ENCODE assay signal across 16 mouse cellular contexts in genomic region chr3:126962326-126962725, GRCm38 (mm10).
"Had no signal": no experiment of that assay in that cellular context is flagged by ENCODE, and none has a peak within 500 bp of the region (broad histone marks: within the 10 kb centered on the region; RNA-seq: fewer than 3 reads in every experiment).

No protein-coding gene starts in this region.

- H3K27ac ChIP-seq: kidney, postnatal 0 days; limb, embryonic 12.5 days; liver, embryonic 13.5 days; lung, embryonic 15.5 days; midbrain, embryonic 12.5 days; stomach, postnatal 0 days had no signal

- DNase-seq: kidney, postnatal 36 days; layer of hippocampus, adult 9-11 months; layer of hippocampus, postnatal 36 days; liver; liver, embryonic 13.5 days; liver, postnatal 0 days; lung, postnatal 14 days; right cerebral cortex, adult 18-20 months; right cerebral cortex, postnatal 25 days; thymus, adult 18-20 months; thymus, postnatal 14 days had no signal

- H3K4me3 ChIP-seq: limb, embryonic 12.5 days; liver, embryonic 13.5 days; lung, embryonic 15.5 days; midbrain, embryonic 12.5 days had no signal

- ATAC-seq: liver, postnatal 0 days had no signal

- H3K4me1 ChIP-seq: limb, embryonic 12.5 days; liver, embryonic 13.5 days; lung, embryonic 15.5 days; midbrain, embryonic 12.5 days had no signal

- H3K27me3 ChIP-seq: limb, embryonic 12.5 days; liver, embryonic 13.5 days; lung, embryonic 15.5 days; midbrain, embryonic 12.5 days had no signal
